Mouse (Mus musculus): Measurements from ENCODE around the gene Casr. TPM values are rescaled to one million over a fixed set of nuclear protein-coding genes. Genes with fewer than 3 reads are reported as not detected.

The Casr gene
- polyA plus RNA-seq, 1 experiment from 2014 or later: 0.09 TPM

DNA sequence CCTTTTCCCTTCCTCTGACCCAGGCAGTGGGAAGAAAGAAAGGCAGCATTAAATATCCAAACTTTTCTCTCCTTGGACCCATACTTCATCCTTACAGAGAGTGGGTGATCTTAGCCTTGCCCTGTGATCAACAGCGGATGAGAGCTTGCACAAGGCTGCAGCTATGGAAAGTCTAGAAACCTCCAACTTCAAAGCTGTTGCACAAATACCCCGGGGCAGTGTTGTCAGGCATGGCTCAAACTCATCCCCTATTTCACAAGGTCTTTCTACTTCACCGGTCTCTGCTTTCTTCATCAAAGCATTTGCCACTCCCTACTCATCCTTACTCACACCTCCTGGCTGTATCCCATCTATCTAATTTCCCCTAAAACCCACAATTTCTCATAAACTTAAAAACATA lies 96.5 kb downstream of the Casr start:
- Histone ChIP-seq H3K36me3 (ENCODE audit: control insufficient read depth, insufficient read depth, low read length) (no peaks in the 10 kb centered on the region), H3K9ac (ENCODE audit: low read depth, low read length) (no peak overlapping the region), H3K27ac (ENCODE audit: low read depth, low read length) (no peak overlapping the region), H3K4me1 (ENCODE audit: control insufficient read depth, insufficient read depth, low read depth, low read length) (no peaks in the 10 kb centered on the region), H3K4me2 (ENCODE audit: low read length) (no peak overlapping the region), H3K9me3 (ENCODE audit: control insufficient read depth, low read length) (no peaks in the 10 kb centered on the region), H3K4me3 (ENCODE audit: low read length) (no peak overlapping the region), H3K27me3 (replicated peaks; ENCODE audit: control insufficient read depth, insufficient read depth, low read length) (no peaks in the 10 kb centered on the region)
- 92% methylated on average over 3 of the region's 3 CpGs for WGBS
- no peak for ATAC-seq

- Histone ChIP-seq H3K9ac (ENCODE audit: low read depth, low read length) (no peak overlapping the region), H3K4me2 (ENCODE audit: low read length) (no peak overlapping the region), H3K9me3 (ENCODE audit: control insufficient read depth, low read length) (no peaks in the 10 kb centered on the region), H3K27ac (ENCODE audit: low read depth, low read length) (no peak overlapping the region), H3K4me3 (ENCODE audit: low read length) (no peak overlapping the region), H3K27me3 (replicated peaks; ENCODE audit: control insufficient read depth, insufficient read depth, low read length) (no peaks in the 10 kb centered on the region), H3K36me3 (ENCODE audit: control insufficient read depth, insufficient read depth, low read length) (no peaks in the 10 kb centered on the region), H3K4me1 (ENCODE audit: control insufficient read depth, insufficient read depth, low read depth, low read length) (no peaks in the 10 kb centered on the region)
- 94% methylated on average over 4 of the region's 4 CpGs for WGBS
- ATAC-seq: no peak
These were observed 97.9 kb downstream of the Casr start for GRCm38 (mm10) chr16:36464076-36464475.

- H3K27me3 ChIP-seq (replicated peaks; ENCODE audit: control insufficient read depth, insufficient read depth, low read length): no peaks in the 10 kb centered on the region
- peak; percentile 64; the same call in 1 of the 2 replicates for ATAC-seq
- no peaks in the 10 kb centered on the region for H3K4me1 ChIP-seq (ENCODE audit: control insufficient read depth, insufficient read depth, low read depth, low read length)
- no peak overlapping the region for H3K4me2 ChIP-seq (ENCODE audit: low read length)
- no peak overlapping the region for H3K9ac ChIP-seq (ENCODE audit: low read depth, low read length)
- H3K27ac ChIP-seq (ENCODE audit: low read depth, low read length): no peak overlapping the region
- WGBS: 13% methylated on average over 2 of the region's 2 CpGs
- H3K36me3 ChIP-seq (ENCODE audit: control insufficient read depth, insufficient read depth, low read length): no peaks in the 10 kb centered on the region
- no peak overlapping the region for H3K4me3 ChIP-seq (ENCODE audit: low read length)
- no peaks in the 10 kb centered on the region for H3K9me3 ChIP-seq (ENCODE audit: control insufficient read depth, low read length)
These were observed 101.5 kb downstream of the Casr start for GRCm38 (mm10) chr16:36460426-36460825.

DNA sequence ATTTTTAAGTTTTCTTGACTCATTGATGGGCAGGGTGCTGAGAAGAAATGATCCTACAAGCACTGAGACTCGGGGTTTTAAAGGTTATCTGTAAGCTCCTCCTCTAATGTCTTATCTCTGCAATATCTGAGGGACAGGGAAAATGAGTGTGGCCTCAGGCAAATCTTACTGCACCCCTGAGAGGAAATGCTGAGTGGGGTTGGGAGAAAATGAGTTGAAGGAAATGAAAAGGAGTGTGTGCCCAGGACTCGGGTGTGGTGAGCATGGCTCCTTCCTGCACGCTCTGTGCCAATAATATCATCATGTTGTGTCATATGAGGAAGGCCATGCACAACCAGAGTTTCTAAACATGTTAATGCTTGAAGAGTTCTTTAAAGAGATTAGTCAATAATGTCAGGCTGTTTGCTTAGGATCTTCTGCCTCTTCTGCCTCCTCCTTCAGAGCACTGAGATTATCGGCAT lies 106.6 kb downstream of the Casr start, which contains the start of gene Stfa3:
TSS of gene Stfa3 (minus strand) at position 51 of the 461 bp plus-strand sequence.
- no peak for ATAC-seq
- 87% methylated on average over 4 of the region's 4 CpGs for WGBS
- no peaks in the 10 kb centered on the region for H3K27me3 ChIP-seq (replicated peaks; ENCODE audit: control insufficient read depth, insufficient read depth, low read length)
- no peaks in the 10 kb centered on the region for H3K4me1 ChIP-seq (ENCODE audit: control insufficient read depth, insufficient read depth, low read depth, low read length)
- H3K4me3 ChIP-seq (ENCODE audit: low read length): no peak within 1 kb of the TSS
- H3K27ac ChIP-seq (ENCODE audit: low read depth, low read length): no peak within 1 kb of the TSS
- H3K36me3 ChIP-seq (ENCODE audit: control insufficient read depth, insufficient read depth, low read length): no peaks in the 10 kb centered on the region
- no peak within 1 kb of the TSS for H3K4me2 ChIP-seq (ENCODE audit: low read length)
- H3K9me3 ChIP-seq (ENCODE audit: control insufficient read depth, low read length): no peaks in the 10 kb centered on the region
- H3K9ac ChIP-seq (ENCODE audit: low read depth, low read length): no peak within 1 kb of the TSS

Other genes starting within 250 kb of the Casr start
- not detected in 2 replicates for gene BC117090, start 227.8 kb downstream of the Casr start, polyA plus RNA-seq (2015; fragmentation: Nextera tagmentation; extraction: Ambion mirVana)
- 0.81 and 1.3 TPM in 2 replicates for gene BC100530, start 194.4 kb downstream of the Casr start, polyA plus RNA-seq (2015; fragmentation: Nextera tagmentation; extraction: Ambion mirVana)
- 0.39 and 0.63 TPM in 2 replicates for gene Stfa2, start 153.7 kb downstream of the Casr start, polyA plus RNA-seq (2015; fragmentation: Nextera tagmentation; extraction: Ambion mirVana)
- gene Stfa3, start 106.7 kb downstream of the Casr start, polyA plus RNA-seq (2015; fragmentation: Nextera tagmentation; extraction: Ambion mirVana): 0.59 TPM in 1 of 2 replicates, not detected in the other
- 1.7 and 2.3 TPM in 2 replicates for gene Cd86, start 103.9 kb upstream of the Casr start, polyA plus RNA-seq (2015; fragmentation: Nextera tagmentation; extraction: Ambion mirVana)
- 0.36 and 0.68 TPM in 2 replicates for gene Ildr1, start 131.8 kb upstream of the Casr start, polyA plus RNA-seq (2015; fragmentation: Nextera tagmentation; extraction: Ambion mirVana)
- gene Slc15a2, start 222.8 kb upstream of the Casr start, polyA plus RNA-seq (2015; fragmentation: Nextera tagmentation; extraction: Ambion mirVana): 15.3 and 17.9 TPM in 2 replicates

All from hindbrain, embryonic 16.5 days (tissue).